Mouse (Mus musculus) forebrain, postnatal 0 days (tissue): ENCODE data around the gene Dppa5a. TPM values are rescaled to one million over a fixed set of nuclear protein-coding genes. Genes with fewer than 3 reads are reported as not detected.

ENCODE experiments used
- ATAC-seq: fragments of 200-750 bp; cut with Nextera tagmentation; 2 replicates; pipeline ENCODE4 v1.8.0; 2017; ENCODE audit warnings: mild to moderate bottlenecking, moderate library complexity
- DNase-seq: peaks from one replicate; pipeline ENCODE4 v3.0.0-alpha.2; 2015
- H3K27ac ChIP-seq: fragments of 300-500 bp; sonication (generic); 2 replicates; pipeline ENCODE4 v1.5.1; 2014; ENCODE audit warnings: low read depth, mild to moderate bottlenecking, antibody characterized with exemption, low read length, moderate library complexity, mixed read lengths
- H3K27me3 ChIP-seq: fragments of 300-500 bp; sonication (generic); 2 replicates; pipeline ENCODE4 v1.6.1; 2014; ENCODE audit warnings: mild to moderate bottlenecking, low read length, mixed read lengths; ENCODE audit not compliant: insufficient read depth
- H3K36me3 ChIP-seq: fragments of 300-500 bp; sonication (generic); 2 replicates; pipeline ENCODE4 v1.6.1; 2014; ENCODE audit warnings: mild to moderate bottlenecking, moderate library complexity; ENCODE audit not compliant: insufficient read depth
- H3K4me1 ChIP-seq: fragments of 300-500 bp; sonication (generic); 2 replicates; pipeline ENCODE4 v1.6.1; 2014; ENCODE audit warnings: antibody characterized with exemption; ENCODE audit not compliant: insufficient read depth
- H3K4me2 ChIP-seq: fragments of 300-500 bp; sonication (generic); 2 replicates; pipeline ENCODE4 v1.6.1; 2014; ENCODE audit warnings: low read depth, mild to moderate bottlenecking, moderate library complexity
- H3K4me3 ChIP-seq: fragments of 300-500 bp; sonication (generic); 2 replicates; pipeline ENCODE4 v1.5.1; 2014; ENCODE audit warnings: low read depth, low read length, mixed read lengths
- H3K9ac ChIP-seq: fragments of 300-500 bp; sonication (generic); 2 replicates; pipeline ENCODE4 v1.6.1; 2014; ENCODE audit warnings: mild to moderate bottlenecking
- H3K9me3 ChIP-seq: fragments of 300-500 bp; sonication (generic); 2 replicates; pipeline ENCODE4 v1.6.1; 2016; ENCODE audit warnings: low read length
- CTCF ChIP-seq: sonication (generic); IDR thresholded peaks from 2 replicates; pipeline ENCODE4 v1.5.1; 2016; ENCODE audit warnings: antibody characterized with exemption, control low read depth, low read depth
- WGBS: fragments of 180-500 bp; shearing (Covaris S2); extraction: QIAGEN DNeasy Blood & Tissue Kit; methylation state at CpG from one replicate; pipeline ENCODE4 v1.1.7; 2014; 5-methylcytosine and 5-hydroxymethylcytosine counted together
- polyA plus RNA-seq: library from polyadenylated mRNA; unstranded; fragments of >200 nt; fragmentation: Nextera tagmentation; extraction: Ambion mirVana; gene quantifications from 2 replicates; pipeline ENCODE4 v1.2.1, GENCODE M21; 2015
- total RNA-seq: library from RNA; depleted of rRNA; stranded (reverse); fragments of >200 nt; gene quantifications from 2 replicates; pipeline ENCODE4 v1.2.3, GENCODE M21; 2014

The Dppa5a gene
- total and polyA plus RNA-seq, 2 experiments from 2014 or later: 3.3 to 6.9 TPM

DNA sequence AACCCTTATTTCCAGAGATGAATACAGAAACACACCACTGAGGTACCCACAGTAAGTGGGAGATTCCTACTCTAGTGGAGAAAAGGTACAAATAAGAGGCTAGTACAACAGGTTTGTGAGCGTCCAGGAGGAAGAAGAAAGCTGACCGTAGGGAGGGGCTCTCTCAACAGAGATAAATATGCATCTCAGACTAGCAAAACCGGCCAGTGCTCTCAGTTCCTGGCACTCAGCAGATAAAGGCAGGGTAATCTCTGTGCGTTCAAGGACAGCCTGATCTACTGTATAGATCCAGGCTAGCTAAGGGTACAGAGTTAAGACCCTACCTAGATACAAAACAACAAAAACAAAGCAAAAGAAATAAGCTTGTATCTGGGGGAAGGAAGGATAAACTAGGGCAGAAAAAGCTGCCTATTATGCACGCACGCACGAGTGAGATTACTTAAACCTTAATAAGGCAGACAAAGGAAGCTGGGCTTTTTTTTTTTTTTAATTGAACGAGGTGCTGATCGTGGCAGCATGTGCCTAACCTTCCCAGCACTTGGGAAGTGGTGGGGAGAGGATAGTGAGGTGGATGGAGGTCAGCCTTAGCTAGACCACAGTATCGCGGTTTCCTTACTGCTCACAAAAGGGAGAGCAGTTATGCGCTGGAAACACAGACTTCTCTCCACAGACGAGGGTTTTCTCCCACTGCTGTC, 2.0 kb downstream of the Dppa5a start:
- no peak overlapping the region for H3K9ac ChIP-seq
- no peaks in the 10 kb centered on the region for H3K27me3 ChIP-seq
- no peak for TF ChIP-seq CTCF
- H3K4me2 ChIP-seq: no peak overlapping the region
- ATAC-seq (no peak), DNase-seq (no peak)
- H3K9me3 ChIP-seq: no peaks in the 10 kb centered on the region
- no peak overlapping the region for H3K27ac ChIP-seq
- H3K4me1 ChIP-seq: no peaks in the 10 kb centered on the region
- no peaks in the 10 kb centered on the region for H3K36me3 ChIP-seq
- WGBS: 46% methylated on average over 13 of the region's 13 CpGs
- no peak overlapping the region for H3K4me3 ChIP-seq

- no peak overlapping the region for H3K9ac ChIP-seq
- H3K27ac ChIP-seq: no peak overlapping the region
- no peak overlapping the region for H3K4me2 ChIP-seq
- no peaks in the 10 kb centered on the region for H3K9me3 ChIP-seq
- no peak for TF ChIP-seq CTCF
- DNase-seq (no peak), ATAC-seq (no peak)
- no peaks in the 10 kb centered on the region for H3K36me3 ChIP-seq
- no peaks in the 10 kb centered on the region for H3K27me3 ChIP-seq
- no peaks in the 10 kb centered on the region for H3K4me1 ChIP-seq
- WGBS: 93% methylated on average over 6 of the region's 6 CpGs
- no peak overlapping the region for H3K4me3 ChIP-seq
Observed at GRCm38 (mm10) chr9:78364701-78365100, 3.3 kb downstream of the Dppa5a start.

DNA sequence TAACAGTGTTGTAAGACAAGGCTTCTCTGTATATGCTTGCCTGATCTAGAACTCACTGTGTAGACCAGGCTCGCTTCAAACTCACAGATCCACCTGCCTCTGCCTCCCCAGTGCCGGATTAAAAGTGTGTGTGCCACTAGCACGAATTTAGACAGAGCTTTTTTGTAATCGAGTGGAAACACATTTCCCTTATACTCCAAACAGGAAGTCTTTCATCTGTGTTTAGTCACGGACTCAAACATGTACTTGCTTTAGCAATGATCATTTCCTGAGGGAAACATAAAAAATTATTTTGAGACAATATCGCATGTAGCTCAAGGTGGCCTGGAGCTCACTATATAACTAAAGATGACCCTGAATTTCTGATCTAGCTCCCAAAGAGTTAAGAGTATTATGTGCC, 4.6 kb downstream of the Dppa5a start:
- no peak overlapping the region for H3K27ac ChIP-seq
- 78% methylated on average over 6 of the region's 6 CpGs for WGBS
- H3K9ac ChIP-seq: no peak overlapping the region
- H3K27me3 ChIP-seq: no peaks in the 10 kb centered on the region
- H3K4me2 ChIP-seq: no peak overlapping the region
- H3K9me3 ChIP-seq: no peaks in the 10 kb centered on the region
- no peak for ATAC-seq
- H3K4me3 ChIP-seq: no peak overlapping the region
- TF ChIP-seq CTCF: no peak
- DNase-seq: no peak
- no peaks in the 10 kb centered on the region for H3K4me1 ChIP-seq
- H3K36me3 ChIP-seq: no peaks in the 10 kb centered on the region

DNA sequence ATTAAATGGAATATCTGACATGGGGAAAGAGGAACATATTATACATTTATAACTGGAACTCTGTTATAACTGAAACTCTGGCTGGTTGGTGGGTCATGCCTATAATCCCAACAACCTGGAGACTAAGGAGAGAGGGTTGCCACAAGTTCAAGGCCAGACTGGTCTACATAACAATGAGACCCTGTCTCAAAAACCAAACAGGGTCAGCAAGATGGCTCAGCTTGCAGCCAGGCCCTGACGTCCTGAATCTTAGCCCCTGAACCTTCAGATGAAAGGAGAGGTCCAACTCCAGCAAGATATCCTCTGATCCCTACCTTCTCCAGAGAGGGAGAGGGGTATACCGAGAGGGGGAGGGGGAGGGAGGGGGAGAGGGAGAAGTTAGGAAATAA, 7.5 kb downstream of the Dppa5a start:
- H3K9ac ChIP-seq: no peak overlapping the region
- ATAC-seq: no peak
- H3K4me3 ChIP-seq: no peak overlapping the region
- H3K27me3 ChIP-seq: no peaks in the 10 kb centered on the region
- H3K4me1 ChIP-seq: no peaks in the 10 kb centered on the region
- WGBS: 45% methylated on average over 2 of the region's 2 CpGs
- H3K9me3 ChIP-seq: no peaks in the 10 kb centered on the region
- H3K4me2 ChIP-seq: no peak overlapping the region
- no peak overlapping the region for H3K27ac ChIP-seq
- H3K36me3 ChIP-seq: no peaks in the 10 kb centered on the region
- no peak for DNase-seq
- no peak for TF ChIP-seq CTCF

DNA sequence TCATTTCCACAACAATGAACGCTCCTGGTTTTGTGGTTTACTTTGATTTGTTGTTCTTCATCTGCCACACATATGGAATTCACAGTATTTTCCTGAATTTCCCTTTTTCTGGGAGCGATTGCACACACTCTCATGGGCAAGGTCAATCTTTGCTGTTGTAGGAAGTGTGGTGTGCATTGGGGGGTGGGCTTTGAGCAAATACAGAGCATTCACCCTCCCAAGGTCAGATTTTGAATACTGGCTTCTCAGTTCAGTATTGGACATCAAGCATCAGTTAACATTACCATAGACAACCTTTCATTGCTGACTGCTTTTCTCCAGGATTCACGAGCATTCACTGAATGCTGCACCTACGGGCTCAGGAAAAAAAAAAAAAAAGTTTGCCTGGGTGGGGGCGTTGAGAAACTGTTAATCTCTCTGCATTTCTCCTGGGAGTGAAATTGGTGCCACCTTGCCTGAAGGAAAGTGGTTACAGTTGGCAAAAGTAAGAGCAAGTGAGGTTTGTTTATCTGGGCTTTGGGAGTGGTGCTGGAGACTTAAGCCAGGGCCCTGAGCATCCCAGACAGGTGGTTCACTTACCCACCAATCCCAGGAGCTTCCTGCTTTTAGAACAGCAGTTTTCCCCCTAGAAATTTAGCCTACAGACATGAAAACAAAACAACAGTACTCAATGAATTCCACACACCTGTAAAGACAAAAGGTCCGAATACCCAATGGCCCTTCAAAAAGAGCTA, 8.1 kb downstream of the Dppa5a start:
- Histone ChIP-seq H3K27ac (no peak overlapping the region), H3K9me3 (no peaks in the 10 kb centered on the region), H3K4me1 (no peaks in the 10 kb centered on the region), H3K9ac (no peak overlapping the region), H3K27me3 (no peaks in the 10 kb centered on the region), H3K36me3 (no peaks in the 10 kb centered on the region), H3K4me2 (no peak overlapping the region), H3K4me3 (no peak overlapping the region)
- DNase-seq: no peak
- 80% methylated on average over 6 of the region's 6 CpGs for WGBS
- ATAC-seq: no peak
- no peak for TF ChIP-seq CTCF

- Histone ChIP-seq H3K36me3 (no peaks in the 10 kb centered on the region), H3K9me3 (no peaks in the 10 kb centered on the region), H3K4me2 (no peak overlapping the region), H3K4me3 (no peak overlapping the region), H3K9ac (no peak overlapping the region), H3K27ac (no peak overlapping the region), H3K27me3 (no peaks in the 10 kb centered on the region), H3K4me1 (no peaks in the 10 kb centered on the region)
- DNase-seq (peak; percentile 54), ATAC-seq (no peak)
- 17% methylated on average over 9 of the region's 9 CpGs for WGBS
- TF ChIP-seq CTCF: peak; percentile 64
Observed at GRCm38 (mm10) chr9:78358053-78358452, 9.9 kb downstream of the Dppa5a start.

DNA sequence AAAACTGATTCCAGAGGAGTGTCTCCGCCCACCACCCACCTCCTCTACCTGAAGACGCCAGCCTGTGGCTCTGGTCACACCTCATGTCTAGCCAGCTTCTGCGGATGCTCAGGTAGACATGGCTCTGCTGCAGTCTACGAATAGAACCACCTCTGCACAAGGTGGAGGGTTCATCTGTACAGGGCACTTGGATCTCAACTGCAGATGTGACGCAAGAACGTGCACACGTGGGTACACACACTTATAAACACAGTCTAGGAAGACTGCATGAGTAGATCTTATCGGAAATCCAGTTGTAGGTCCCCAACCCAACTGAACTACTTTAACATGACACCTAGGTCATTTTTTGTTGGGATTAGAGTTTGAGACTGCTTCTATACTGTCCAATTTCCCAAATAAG, 12.4 kb downstream of the Dppa5a start, which contains the start of gene Gsta2:
TSS of gene Gsta2 (minus strand) at position 178 of the 400 bp plus-strand sequence.
- Histone ChIP-seq H3K27me3 (no peaks in the 10 kb centered on the region), H3K9me3 (no peaks in the 10 kb centered on the region), H3K27ac (no peak within 1 kb of the TSS), H3K4me1 (no peaks in the 10 kb centered on the region), H3K4me3 (no peak within 1 kb of the TSS), H3K9ac (no peak within 1 kb of the TSS), H3K4me2 (no peak within 1 kb of the TSS), H3K36me3 (no peaks in the 10 kb centered on the region)
- DNase-seq (no peak), ATAC-seq (no peak)
- no peak for TF ChIP-seq CTCF
- WGBS: 91% methylated on average over 8 of the region's 8 CpGs
